Mouse (Mus musculus) CD4-positive, CD25-positive, alpha-beta regulatory T cell, adult 4 months (primary cell): ENCODE data around the gene Tpra1. TPM values are rescaled to one million over a fixed set of nuclear protein-coding genes. Genes with fewer than 3 reads are reported as not detected.
A peak's percentile ranks its signal among the peaks of the same experiment; 100 is the strongest.

Experiments
- ATAC-seq: one replicate; pipeline ENCODE4 v1.8.0; 2017
- polyA plus RNA-seq, 2 experiments: library from polyadenylated mRNA; unstranded; fragments of 100-300 nt; shearing (Covaris generic); gene quantifications; one replicate each; pipeline ENCODE4 v1.2.1; 2017

The Tpra1 gene
- 10 to 100 TPM; 54.7 to 74.1 TPM for polyA plus RNA-seq

GRCm38 (mm10) chr6:88901947-88902820 is at the start of gene Tpra1:
Gene Tpra1, plus strand, starts transcription at chr6:88902251.
- ATAC-seq: peak; percentile 86

- ATAC-seq: no peak
Observed at GRCm38 (mm10) chr6:88854509-88854908, 47.5 kb upstream of the Tpra1 start.

- ATAC-seq: peak; percentile 49
Observed at GRCm38 (mm10) chr6:88855636-88856035, 46.4 kb upstream of the Tpra1 start.

- no peak for ATAC-seq
Observed at GRCm38 (mm10) chr6:88857249-88857648, 44.8 kb upstream of the Tpra1 start.

- no peak for ATAC-seq
Observed at GRCm38 (mm10) chr6:88857830-88858229, 44.2 kb upstream of the Tpra1 start.

GRCm38 (mm10) chr6:88858341-88858740 is 43.7 kb upstream of the Tpra1 start:
- no peak for ATAC-seq

- ATAC-seq: peak; percentile 51
Observed at GRCm38 (mm10) chr6:88860914-88861313, 41.1 kb upstream of the Tpra1 start.

- no peak for ATAC-seq
Observed at GRCm38 (mm10) chr6:88865704-88866103, 36.3 kb upstream of the Tpra1 start.

GRCm38 (mm10) chr6:88869459-88869858 is 32.6 kb upstream of the Tpra1 start:
- ATAC-seq: no peak

- ATAC-seq: no peak
Observed at GRCm38 (mm10) chr6:88870594-88870993, 31.5 kb upstream of the Tpra1 start.

GRCm38 (mm10) chr6:88871546-88871945 is 30.5 kb upstream of the Tpra1 start:
- no peak for ATAC-seq

GRCm38 (mm10) chr6:88872811-88873210 is 29.2 kb upstream of the Tpra1 start:
- no peak for ATAC-seq

- ATAC-seq: no peak
Observed at GRCm38 (mm10) chr6:88873965-88874867, 27.8 kb upstream of the Tpra1 start.

- no peak for ATAC-seq
Observed at GRCm38 (mm10) chr6:88874868-88875508, 27.1 kb upstream of the Tpra1 start, which contains the start of gene Podxl2. Gene Podxl2, minus strand, starts transcription at chr6:88875044.

GRCm38 (mm10) chr6:88879471-88879870 is 22.6 kb upstream of the Tpra1 start:
- ATAC-seq: no peak

GRCm38 (mm10) chr6:88881334-88881733 is 20.7 kb upstream of the Tpra1 start:
- no peak for ATAC-seq

- no peak for ATAC-seq
Observed at GRCm38 (mm10) chr6:88884195-88884594, 17.9 kb upstream of the Tpra1 start.

- ATAC-seq: no peak
Observed at GRCm38 (mm10) chr6:88884690-88885089, 17.4 kb upstream of the Tpra1 start.

GRCm38 (mm10) chr6:88885644-88886416 is 16.2 kb upstream of the Tpra1 start:
- no peak for ATAC-seq

- no peak for ATAC-seq
Observed at GRCm38 (mm10) chr6:88886417-88886967, 15.6 kb upstream of the Tpra1 start.

GRCm38 (mm10) chr6:88889410-88890042 is 12.5 kb upstream of the Tpra1 start:
- ATAC-seq: no peak
